Mouse (Mus musculus): ENCODE measurements at regions not wholly inside any gene's neighbourhood (a gene's known extent, or its start where the extent isn't known, plus 50 kb on each side); places are given as distances from the start of the nearest gene placed in this dataset.

DNA sequence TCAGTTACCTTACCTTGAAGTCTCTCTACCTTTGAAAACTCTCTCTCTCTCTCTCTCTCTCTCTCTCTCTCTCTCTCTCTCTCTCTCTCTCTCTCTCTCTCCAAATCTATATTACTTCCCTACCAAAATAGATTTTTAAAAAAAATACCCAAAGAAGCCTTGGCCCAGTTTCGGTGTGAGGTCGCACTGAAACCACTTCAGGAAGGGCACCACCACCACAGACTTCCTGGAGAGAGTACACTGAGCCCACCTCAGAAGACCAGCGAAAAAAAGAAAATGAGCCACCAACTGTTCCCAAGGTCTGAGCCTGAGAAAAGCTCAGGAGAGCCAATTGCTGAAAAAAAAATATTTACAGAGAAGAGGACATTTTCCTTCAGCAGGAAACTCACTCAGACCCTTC lies 68.8 kb upstream of the Mafb start:
- TF ChIP-seq CTCF (IDR thresholded peaks at IDR 0.05; ENCODE audit: low read depth) (no peak), EP300 (IDR thresholded peaks at IDR 0.05; ENCODE audit: low read depth) (no peak)

All from heart, postnatal 0 days (tissue).